Mouse (Mus musculus): ENCODE measurements around the gene Rai14. TPM values are rescaled to one million over a fixed set of nuclear protein-coding genes. Genes with fewer than 3 reads are reported as not detected.

Gene Rai14
- polyA plus RNA-seq, 1 experiment from 2014 or later: 66.4 TPM

DNA sequence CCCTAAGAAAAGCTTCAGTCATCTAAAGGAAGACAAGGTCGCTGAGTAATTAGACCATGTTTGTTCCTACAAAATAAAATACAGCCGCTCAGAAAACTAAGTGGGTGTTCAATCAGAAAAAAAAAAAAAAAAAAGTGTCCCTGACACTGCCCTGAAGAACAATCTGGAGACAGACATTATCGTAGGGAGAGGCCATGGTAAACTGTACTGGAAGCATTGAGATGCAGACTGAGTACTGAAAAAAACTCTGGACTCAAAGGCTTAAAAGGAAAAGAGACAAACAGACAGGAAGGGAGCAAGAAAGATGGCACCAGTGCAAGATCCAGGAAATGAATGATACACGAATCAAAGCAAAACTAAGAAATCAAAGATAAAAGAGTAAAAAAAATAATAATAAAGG is 71.2 kb downstream of the Rai14 start:
- Histone ChIP-seq H3K36me3 (no peaks in the 10 kb centered on the region), H3K9ac (no peak overlapping the region), H3K4me2 (no peak overlapping the region), H3K27me3 (no peaks in the 10 kb centered on the region), H3K9me3 (replicated peaks) (no peaks in the 10 kb centered on the region), H3K27ac (0 out of 2 replicates have a peak overlapping the region, but pooled peaks have one; percentile 13), H3K4me3 (replicated peaks) (no peak overlapping the region), H3K4me1 (peaks cover 56% of the 10 kb centered on the region)
- ATAC-seq (replicated peaks; ENCODE audit: low FRiP score): no peak
- WGBS: 45% methylated on average over 4 of the region's 4 CpGs

DNA sequence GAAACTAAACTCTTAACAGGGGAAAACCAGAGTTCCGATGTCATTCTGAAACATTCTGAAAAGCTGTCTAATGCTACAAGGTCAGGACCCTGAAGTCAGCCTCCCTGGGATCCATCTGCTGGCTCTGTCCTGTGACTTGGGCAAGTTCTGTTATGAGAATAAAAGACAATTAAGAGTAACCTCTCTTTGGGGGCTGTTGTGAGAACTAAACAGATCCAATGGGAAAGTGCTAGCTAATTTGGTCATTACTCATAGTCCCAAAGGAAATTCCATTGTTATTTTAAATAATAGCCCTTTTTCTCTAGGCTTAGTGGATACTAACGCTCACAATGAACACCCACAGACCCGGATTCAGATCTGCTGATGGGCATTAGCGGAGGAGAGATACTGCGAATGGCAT is 72.0 kb downstream of the Rai14 start:
- 75% methylated on average over 5 of the region's 5 CpGs for WGBS
- Histone ChIP-seq H3K27me3 (no peaks in the 10 kb centered on the region), H3K27ac (0 out of 2 replicates have a peak overlapping the region, but pooled peaks have one; percentile 13), H3K4me1 (peaks cover 54% of the 10 kb centered on the region), H3K9ac (no peak overlapping the region), H3K36me3 (no peaks in the 10 kb centered on the region), H3K4me3 (replicated peaks) (no peak overlapping the region), H3K9me3 (replicated peaks) (no peaks in the 10 kb centered on the region), H3K4me2 (no peak overlapping the region)
- no peak for ATAC-seq (replicated peaks; ENCODE audit: low FRiP score)

DNA sequence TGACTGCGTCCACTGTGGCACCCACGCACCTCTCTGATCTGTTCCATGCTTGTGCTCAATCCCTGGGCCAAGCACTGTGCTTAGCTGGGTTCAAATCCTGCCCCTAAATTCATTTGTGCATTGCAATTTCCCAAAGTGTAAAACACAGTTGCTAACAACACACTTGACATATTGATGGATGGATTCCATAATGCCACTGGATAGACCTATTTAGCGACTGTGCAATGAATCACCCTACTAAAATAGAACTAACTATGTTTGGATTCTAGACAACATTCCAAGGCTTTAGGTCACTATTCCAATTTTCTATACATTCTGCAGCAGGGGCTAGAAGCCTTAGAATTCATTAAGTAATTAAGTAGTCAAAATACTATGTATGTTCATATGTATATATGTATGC is 73.7 kb downstream of the Rai14 start:
- Histone ChIP-seq H3K9me3 (replicated peaks) (no peaks in the 10 kb centered on the region), H3K9ac (no peak overlapping the region), H3K27me3 (no peaks in the 10 kb centered on the region), H3K4me3 (replicated peaks) (no peak overlapping the region), H3K27ac (no peak overlapping the region), H3K4me1 (peaks cover 50% of the 10 kb centered on the region), H3K4me2 (no peak overlapping the region), H3K36me3 (no peaks in the 10 kb centered on the region)
- 75% methylated on average over 3 of the region's 3 CpGs for WGBS
- no peak for ATAC-seq (replicated peaks; ENCODE audit: low FRiP score)

DNA sequence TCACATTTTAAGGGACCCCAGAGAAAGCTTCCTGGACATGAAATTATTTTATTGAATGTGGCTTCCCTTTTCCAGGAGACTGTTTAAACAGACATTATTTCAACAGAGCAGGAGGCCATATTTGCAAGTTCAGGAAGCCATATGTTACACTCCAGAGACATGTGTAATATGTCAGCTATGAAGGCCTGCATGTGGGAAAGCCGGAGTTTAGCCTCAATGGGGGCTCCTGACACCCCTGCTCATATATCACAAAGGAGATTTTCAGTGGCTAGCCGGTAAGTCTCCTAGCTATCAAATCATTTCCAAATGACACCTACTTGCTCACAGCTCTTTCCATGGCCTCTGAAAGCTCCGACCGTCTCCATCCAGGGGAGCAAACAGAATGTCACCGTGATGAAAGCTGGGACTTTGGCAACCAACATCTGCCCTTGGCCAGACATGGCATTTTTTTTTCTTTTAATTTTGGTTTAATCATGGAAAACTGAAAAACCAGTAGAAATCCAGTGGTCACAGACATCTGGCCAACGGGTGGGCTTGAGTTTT is 77.1 kb downstream of the Rai14 start:
- no peak for ATAC-seq (replicated peaks; ENCODE audit: low FRiP score)
- peaks cover 59% of the 10 kb centered on the region for H3K4me1 ChIP-seq
- H3K4me3 ChIP-seq (replicated peaks): no peak overlapping the region
- H3K4me2 ChIP-seq: no peak overlapping the region
- H3K36me3 ChIP-seq: peaks cover 5% of the 10 kb centered on the region; the same call in 1 of the 2 replicates
- no peaks in the 10 kb centered on the region for H3K27me3 ChIP-seq
- no peak overlapping the region for H3K9ac ChIP-seq
- no peaks in the 10 kb centered on the region for H3K9me3 ChIP-seq (replicated peaks)
- H3K27ac ChIP-seq: peak overlapping the region; percentile 49
- 39% methylated on average over 6 of the region's 6 CpGs for WGBS

DNA sequence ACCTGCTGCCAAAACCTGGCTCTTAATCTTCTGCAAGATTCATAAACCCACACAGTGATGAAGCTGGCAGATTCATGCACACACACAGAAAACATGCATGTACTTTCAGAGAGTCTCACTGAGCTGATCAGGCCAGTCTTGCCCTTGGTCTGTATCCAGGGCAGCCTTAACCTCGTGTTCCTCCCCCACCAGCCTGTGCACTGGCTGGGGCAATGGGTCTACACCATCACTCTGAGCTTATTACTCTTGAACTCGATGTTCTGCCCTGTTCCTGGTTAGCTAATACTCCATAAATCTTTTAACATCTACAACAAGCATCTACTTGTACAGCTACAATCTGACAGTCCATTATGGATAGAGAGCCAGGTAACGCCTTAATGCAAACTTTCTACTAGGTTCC is 77.6 kb downstream of the Rai14 start:
- H3K36me3 ChIP-seq: peaks cover 10% of the 10 kb centered on the region
- no peak overlapping the region for H3K4me2 ChIP-seq
- H3K27me3 ChIP-seq: no peaks in the 10 kb centered on the region
- no peak for ATAC-seq (replicated peaks; ENCODE audit: low FRiP score)
- peaks cover 57% of the 10 kb centered on the region for H3K4me1 ChIP-seq
- no peak overlapping the region for H3K4me3 ChIP-seq (replicated peaks)
- 59% methylated on average over 3 of the region's 3 CpGs for WGBS
- no peaks in the 10 kb centered on the region for H3K9me3 ChIP-seq (replicated peaks)
- H3K9ac ChIP-seq: no peak overlapping the region
- H3K27ac ChIP-seq: peak overlapping the region; percentile 49

DNA sequence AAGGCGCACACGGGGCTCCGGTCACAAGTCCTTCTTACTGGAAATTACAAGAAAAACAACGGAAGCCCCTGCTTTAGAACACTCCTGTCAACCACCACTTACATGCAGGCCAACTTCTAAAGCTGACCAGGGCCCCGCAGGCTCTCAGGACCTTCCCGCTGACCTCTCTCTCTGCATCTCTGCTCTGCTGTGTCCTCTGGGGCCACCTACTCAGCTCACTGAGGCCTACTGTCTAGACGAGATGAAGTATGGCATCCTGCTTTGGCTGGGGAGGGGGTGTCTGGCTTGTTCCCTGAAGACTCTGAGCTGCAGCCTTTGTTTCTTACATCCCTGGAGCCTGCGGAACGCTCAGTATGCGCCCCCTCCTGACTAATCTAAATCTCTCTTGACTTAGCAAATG is 79.3 kb downstream of the Rai14 start:
- Histone ChIP-seq H3K4me3 (replicated peaks) (no peak overlapping the region), H3K9me3 (replicated peaks) (no peaks in the 10 kb centered on the region), H3K4me1 (peaks cover 46% of the 10 kb centered on the region), H3K36me3 (peaks cover 15% of the 10 kb centered on the region), H3K27me3 (no peaks in the 10 kb centered on the region), H3K27ac (peak overlapping the region; percentile 89), H3K4me2 (peak overlapping the region; percentile 20; the same call in 1 of the 2 replicates), H3K9ac (no peak overlapping the region)
- peak; percentile 88 for ATAC-seq (replicated peaks; ENCODE audit: low FRiP score)
- 15% methylated on average over 10 of the region's 10 CpGs for WGBS

DNA sequence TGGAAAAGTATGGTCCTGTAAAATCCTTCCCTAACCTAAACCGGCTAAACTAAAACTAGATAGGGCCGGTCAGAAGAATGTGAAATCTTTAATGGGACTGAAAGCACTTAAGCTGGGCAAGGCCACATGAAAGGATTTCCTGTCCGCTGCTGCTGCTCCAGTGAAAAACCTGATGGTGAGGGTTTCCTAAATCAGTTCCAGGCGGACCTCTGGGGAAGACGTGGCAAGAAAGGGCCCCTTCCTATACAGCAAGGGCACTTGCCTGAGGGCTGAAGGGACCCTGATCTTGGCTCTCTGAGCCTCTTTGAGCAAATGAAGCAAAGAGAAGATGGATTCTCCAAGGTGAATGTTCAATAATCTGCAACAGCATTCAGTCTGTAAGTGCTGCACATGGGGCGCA is 80.2 kb downstream of the Rai14 start:
- Histone ChIP-seq H3K27me3 (no peaks in the 10 kb centered on the region), H3K4me1 (peaks cover 49% of the 10 kb centered on the region), H3K4me2 (peak overlapping the region; percentile 4; the same call in 1 of the 2 replicates), H3K9me3 (replicated peaks) (no peaks in the 10 kb centered on the region), H3K36me3 (peaks cover 21% of the 10 kb centered on the region), H3K9ac (no peak overlapping the region), H3K4me3 (replicated peaks) (no peak overlapping the region), H3K27ac (peak overlapping the region; percentile 89)
- no peak for ATAC-seq (replicated peaks; ENCODE audit: low FRiP score)
- 45% methylated on average over 6 of the region's 6 CpGs for WGBS

DNA sequence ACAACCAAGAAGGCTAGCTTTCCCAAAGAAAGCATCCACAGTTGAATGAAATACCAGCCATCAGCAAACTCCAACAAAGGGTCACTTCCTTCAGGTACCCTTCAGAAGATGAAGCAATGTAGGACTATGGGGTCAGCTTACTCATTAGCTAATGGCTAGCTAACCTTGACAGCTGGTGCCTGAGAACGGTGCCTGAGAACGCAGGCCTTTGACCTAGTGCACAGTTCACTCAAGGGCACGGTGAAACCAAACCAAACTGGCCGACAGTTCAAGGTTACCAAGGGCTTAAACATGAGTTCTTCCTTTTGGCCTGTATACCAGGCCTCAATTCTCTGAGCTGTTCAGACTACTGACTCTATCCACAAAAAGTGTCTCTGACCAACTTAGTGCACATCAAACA is 81.0 kb downstream of the Rai14 start:
- ATAC-seq (replicated peaks; ENCODE audit: low FRiP score): peak; percentile 63; the same call in 1 of the 2 replicates
- peaks cover 55% of the 10 kb centered on the region for H3K4me1 ChIP-seq
- H3K9me3 ChIP-seq (replicated peaks): no peaks in the 10 kb centered on the region
- H3K4me2 ChIP-seq: no peak overlapping the region
- H3K36me3 ChIP-seq: peaks cover 22% of the 10 kb centered on the region
- peak overlapping the region; percentile 89 for H3K27ac ChIP-seq
- WGBS: 60% methylated on average over 4 of the region's 4 CpGs
- no peak overlapping the region for H3K4me3 ChIP-seq (replicated peaks)
- H3K9ac ChIP-seq: no peak overlapping the region
- no peaks in the 10 kb centered on the region for H3K27me3 ChIP-seq

DNA sequence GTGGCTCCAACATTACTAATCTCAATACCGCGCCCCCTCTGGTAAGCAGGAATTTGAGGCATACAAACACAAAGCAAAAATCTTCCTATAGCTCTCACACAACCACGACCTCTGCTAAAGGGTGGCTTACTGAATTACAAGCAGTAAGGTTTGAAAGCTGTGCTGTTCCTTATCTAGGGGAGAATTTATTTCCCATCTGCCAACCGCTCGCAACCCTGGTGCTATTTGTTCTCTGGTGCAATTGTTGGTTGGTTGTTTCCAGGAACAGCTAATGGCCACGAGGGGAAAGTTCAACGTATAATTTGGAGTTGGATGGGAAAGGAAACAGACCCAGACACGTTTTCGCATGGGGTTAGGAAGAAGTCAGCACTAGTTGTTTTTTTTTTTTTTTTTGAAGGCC is 81.8 kb downstream of the Rai14 start:
- 65% methylated on average over 9 of the region's 9 CpGs for WGBS
- no peak overlapping the region for H3K4me3 ChIP-seq (replicated peaks)
- no peaks in the 10 kb centered on the region for H3K9me3 ChIP-seq (replicated peaks)
- H3K4me2 ChIP-seq: no peak overlapping the region
- H3K27me3 ChIP-seq: no peaks in the 10 kb centered on the region
- H3K36me3 ChIP-seq: peaks cover 27% of the 10 kb centered on the region
- H3K27ac ChIP-seq: peak overlapping the region; percentile 89; the same call in 1 of the 2 replicates
- no peak for ATAC-seq (replicated peaks; ENCODE audit: low FRiP score)
- H3K4me1 ChIP-seq: peaks cover 57% of the 10 kb centered on the region
- H3K9ac ChIP-seq: no peak overlapping the region

DNA sequence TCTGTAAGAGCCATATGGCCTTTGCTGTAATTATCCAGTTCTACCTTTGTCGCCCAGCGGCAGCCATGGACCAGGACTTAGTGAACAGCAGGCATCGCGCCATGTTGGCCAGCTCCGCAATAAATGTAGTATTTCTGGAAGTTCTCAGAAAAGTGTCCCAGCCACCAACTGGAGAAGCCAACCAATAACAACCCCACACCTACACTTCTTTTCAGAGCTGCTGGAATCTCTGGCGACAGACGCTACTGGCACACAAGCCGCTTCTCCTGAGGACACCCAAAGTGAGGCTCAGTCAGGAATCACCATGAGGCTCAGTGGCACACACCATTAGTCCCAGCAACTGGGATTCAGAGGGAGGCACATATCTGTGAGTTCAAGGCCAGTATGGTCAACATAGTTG is 82.4 kb downstream of the Rai14 start:
- WGBS: 97% methylated on average over 8 of the region's 8 CpGs
- H3K27ac ChIP-seq: no peak overlapping the region
- no peak overlapping the region for H3K4me2 ChIP-seq
- H3K9ac ChIP-seq: no peak overlapping the region
- no peaks in the 10 kb centered on the region for H3K9me3 ChIP-seq (replicated peaks)
- H3K4me3 ChIP-seq (replicated peaks): no peak overlapping the region
- H3K36me3 ChIP-seq: peaks cover 27% of the 10 kb centered on the region
- H3K4me1 ChIP-seq: peaks cover 55% of the 10 kb centered on the region
- no peak for ATAC-seq (replicated peaks; ENCODE audit: low FRiP score)
- no peaks in the 10 kb centered on the region for H3K27me3 ChIP-seq

DNA sequence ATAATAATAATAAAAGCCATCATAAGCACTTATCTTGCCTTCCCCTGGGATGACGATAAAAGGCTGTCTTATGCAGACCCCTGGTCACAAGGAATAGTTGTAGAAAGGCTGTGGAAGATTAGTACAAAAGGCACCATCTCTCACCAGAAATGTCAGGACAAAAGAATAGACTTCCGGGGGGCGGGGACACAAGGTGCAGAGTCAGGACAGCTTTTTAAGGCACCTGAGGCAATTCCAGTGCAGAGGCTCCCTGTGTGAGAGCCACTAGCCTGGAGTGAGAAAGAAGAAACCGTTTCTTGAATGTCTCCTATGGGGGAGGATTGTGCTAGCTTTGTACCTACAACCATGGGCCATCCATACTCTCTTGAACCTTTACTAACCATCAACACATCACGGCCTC is 82.9 kb downstream of the Rai14 start:
- Histone ChIP-seq H3K9me3 (replicated peaks) (no peaks in the 10 kb centered on the region), H3K4me1 (peaks cover 51% of the 10 kb centered on the region), H3K4me3 (replicated peaks) (no peak overlapping the region), H3K36me3 (peaks cover 27% of the 10 kb centered on the region), H3K9ac (no peak overlapping the region), H3K4me2 (no peak overlapping the region), H3K27ac (no peak overlapping the region), H3K27me3 (no peaks in the 10 kb centered on the region)
- no peak for ATAC-seq (replicated peaks; ENCODE audit: low FRiP score)
- 94% methylated on average over 5 of the region's 5 CpGs for WGBS

DNA sequence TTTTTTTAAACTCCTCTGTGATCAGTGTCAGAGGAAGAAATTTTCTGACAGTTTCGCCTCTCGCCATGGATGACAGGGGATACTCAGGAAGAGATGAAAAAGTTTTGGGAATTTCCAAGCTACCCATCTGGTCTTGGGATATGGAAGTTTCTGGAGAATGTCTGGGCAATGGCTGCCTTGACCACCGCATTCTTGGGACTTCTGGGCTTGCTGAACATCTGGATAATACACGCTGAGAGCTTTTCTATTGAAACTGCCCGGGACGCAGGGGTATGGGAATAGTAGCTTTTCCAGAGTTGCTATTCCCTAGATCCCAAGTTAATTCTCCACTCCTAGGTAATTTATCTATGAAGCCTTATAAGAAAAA is 85.5 kb downstream of the Rai14 start:
- Histone ChIP-seq H3K4me3 (replicated peaks) (no peak overlapping the region), H3K9ac (no peak overlapping the region), H3K4me1 (peaks cover 39% of the 10 kb centered on the region), H3K4me2 (no peak overlapping the region), H3K27ac (0 out of 2 replicates have a peak overlapping the region, but pooled peaks have one; percentile 32), H3K9me3 (replicated peaks) (no peaks in the 10 kb centered on the region), H3K27me3 (no peaks in the 10 kb centered on the region), H3K36me3 (peaks cover 27% of the 10 kb centered on the region)
- ATAC-seq (replicated peaks; ENCODE audit: low FRiP score): no peak
- 88% methylated on average over 6 of the region's 6 CpGs for WGBS
